Mouse (Mus musculus): Measurements from ENCODE around the gene Apoa4. TPM values are rescaled to one million over a fixed set of nuclear protein-coding genes. Genes with fewer than 3 reads are reported as not detected.

Gene Apoa4
- polyA plus RNA-seq, 1 experiment from 2014 or later: not detected

DNA sequence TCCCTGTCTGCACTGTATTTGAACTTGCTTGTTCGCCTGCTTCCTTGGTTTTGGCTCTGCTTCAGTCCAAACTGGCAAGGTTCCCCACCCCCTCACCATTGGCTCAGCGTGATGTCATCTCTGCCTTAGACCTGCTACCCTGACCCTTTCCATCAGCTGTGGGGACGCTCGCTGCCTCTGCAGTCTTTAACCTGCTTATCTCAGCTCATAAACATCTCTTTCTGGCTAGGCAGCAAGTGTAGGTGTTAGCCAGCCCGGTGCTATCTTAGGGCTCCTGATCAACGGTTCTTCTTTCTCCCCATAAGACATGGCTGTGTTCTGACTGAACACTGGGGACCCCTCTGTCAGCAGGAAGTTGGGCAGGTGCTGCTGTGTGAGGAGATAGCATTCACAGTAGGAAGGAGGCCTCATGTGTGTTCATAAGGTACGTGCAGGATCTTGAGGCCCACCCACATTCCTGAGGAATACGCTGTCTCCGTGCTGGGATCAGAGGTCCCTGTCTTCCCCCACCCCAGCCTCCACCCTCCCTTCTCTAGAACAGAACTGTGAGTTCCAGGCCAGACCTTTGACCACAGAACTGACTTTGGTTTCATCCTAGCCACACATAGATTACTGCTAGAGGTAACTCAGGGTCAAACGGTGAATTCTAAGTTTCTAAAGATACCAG is 33.5 kb upstream of the Apoa4 start:
- 49% methylated on average over 10 of the region's 10 CpGs for WGBS (ENCODE audit: insufficient replicate concordance)
- Histone ChIP-seq H3K4me1 (ENCODE audit: control insufficient read depth, insufficient read depth, low read length) (peaks cover 10% of the 10 kb centered on the region), H3K27ac (ENCODE audit: low read depth, low read length) (no peak overlapping the region), H3K4me3 (ENCODE audit: low read depth, low read length) (no peak overlapping the region), H3K4me2 (no peak overlapping the region), H3K9me3 (replicated peaks; ENCODE audit: control insufficient read depth, low read length) (no peaks in the 10 kb centered on the region), H3K9ac (ENCODE audit: low read depth, low read length) (no peak overlapping the region), H3K27me3 (ENCODE audit: control insufficient read depth, insufficient read depth, low read length) (no peaks in the 10 kb centered on the region), H3K36me3 (ENCODE audit: control insufficient read depth, insufficient read depth, low read length) (peaks cover 12% of the 10 kb centered on the region)
- ATAC-seq (replicated peaks; ENCODE audit: insufficient number of reproducible peaks, low FRiP score, low TSS enrichment): no peak

GRCm38 (mm10) chr9:46207501-46207869 is 33.0 kb upstream of the Apoa4 start:
- Histone ChIP-seq H3K9ac (ENCODE audit: low read depth, low read length) (no peak overlapping the region), H3K4me3 (ENCODE audit: low read depth, low read length) (no peak overlapping the region), H3K36me3 (ENCODE audit: control insufficient read depth, insufficient read depth, low read length) (peaks cover 11% of the 10 kb centered on the region), H3K4me1 (ENCODE audit: control insufficient read depth, insufficient read depth, low read length) (peaks cover 10% of the 10 kb centered on the region), H3K9me3 (replicated peaks; ENCODE audit: control insufficient read depth, low read length) (no peaks in the 10 kb centered on the region), H3K27ac (ENCODE audit: low read depth, low read length) (no peak overlapping the region), H3K27me3 (ENCODE audit: control insufficient read depth, insufficient read depth, low read length) (no peaks in the 10 kb centered on the region), H3K4me2 (no peak overlapping the region)
- 78% methylated on average over 6 of the region's 6 CpGs for WGBS (ENCODE audit: insufficient replicate concordance)
- no peak for ATAC-seq (replicated peaks; ENCODE audit: insufficient number of reproducible peaks, low FRiP score, low TSS enrichment)

DNA sequence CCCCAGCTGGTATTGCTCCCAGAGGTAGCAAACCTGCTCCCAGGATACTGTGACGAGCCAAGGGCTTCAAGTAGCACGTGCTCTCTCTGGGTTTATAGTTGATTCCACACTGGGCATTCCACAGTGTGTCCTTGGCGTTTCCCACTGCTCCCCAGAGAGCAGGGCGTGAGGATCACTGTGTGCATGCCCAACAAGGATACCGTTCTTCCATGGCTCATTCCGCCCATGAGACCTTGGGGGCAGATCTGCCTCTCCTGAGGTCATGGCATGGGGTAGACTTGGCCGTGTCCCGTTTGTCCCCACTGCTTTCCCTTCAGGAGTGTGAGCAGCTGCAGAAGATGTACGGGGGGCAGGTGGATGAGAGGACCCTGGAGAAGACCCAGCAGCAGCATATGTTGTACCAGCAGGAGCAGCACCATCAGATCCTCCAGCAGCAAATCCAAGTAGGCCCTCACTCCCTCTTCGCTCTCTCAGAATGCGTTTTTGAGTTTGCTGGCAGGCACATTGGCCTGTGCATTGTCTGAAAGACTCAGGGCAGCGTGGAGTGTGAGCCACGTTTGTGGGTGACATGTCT is 32.0 kb upstream of the Apoa4 start:
- no peak overlapping the region for H3K4me3 ChIP-seq (ENCODE audit: low read depth, low read length)
- H3K27ac ChIP-seq (ENCODE audit: low read depth, low read length): no peak overlapping the region
- H3K36me3 ChIP-seq (ENCODE audit: control insufficient read depth, insufficient read depth, low read length): peaks cover 11% of the 10 kb centered on the region
- no peak overlapping the region for H3K9ac ChIP-seq (ENCODE audit: low read depth, low read length)
- ATAC-seq (replicated peaks; ENCODE audit: insufficient number of reproducible peaks, low FRiP score, low TSS enrichment): no peak
- H3K4me2 ChIP-seq: no peak overlapping the region
- 85% methylated on average over 13 of the region's 13 CpGs for WGBS (ENCODE audit: insufficient replicate concordance)
- H3K4me1 ChIP-seq (ENCODE audit: control insufficient read depth, insufficient read depth, low read length): peaks cover 5% of the 10 kb centered on the region
- H3K9me3 ChIP-seq (replicated peaks; ENCODE audit: control insufficient read depth, low read length): no peaks in the 10 kb centered on the region
- H3K27me3 ChIP-seq (ENCODE audit: control insufficient read depth, insufficient read depth, low read length): no peaks in the 10 kb centered on the region

GRCm38 (mm10) chr9:46210473-46210872 is 30.0 kb upstream of the Apoa4 start:
- no peak overlapping the region for H3K27ac ChIP-seq (ENCODE audit: low read depth, low read length)
- no peak for ATAC-seq (replicated peaks; ENCODE audit: insufficient number of reproducible peaks, low FRiP score, low TSS enrichment)
- no peaks in the 10 kb centered on the region for H3K27me3 ChIP-seq (ENCODE audit: control insufficient read depth, insufficient read depth, low read length)
- peaks cover 11% of the 10 kb centered on the region for H3K36me3 ChIP-seq (ENCODE audit: control insufficient read depth, insufficient read depth, low read length)
- H3K4me1 ChIP-seq (ENCODE audit: control insufficient read depth, insufficient read depth, low read length): peaks cover 16% of the 10 kb centered on the region
- H3K9me3 ChIP-seq (replicated peaks; ENCODE audit: control insufficient read depth, low read length): no peaks in the 10 kb centered on the region
- no peak overlapping the region for H3K4me2 ChIP-seq
- H3K9ac ChIP-seq (ENCODE audit: low read depth, low read length): no peak overlapping the region
- H3K4me3 ChIP-seq (ENCODE audit: low read depth, low read length): no peak overlapping the region
- 90% methylated on average over 12 of the region's 12 CpGs for WGBS (ENCODE audit: insufficient replicate concordance)

- H3K4me3 ChIP-seq (ENCODE audit: low read depth, low read length): no peak overlapping the region
- no peak overlapping the region for H3K4me2 ChIP-seq
- H3K27me3 ChIP-seq (ENCODE audit: control insufficient read depth, insufficient read depth, low read length): no peaks in the 10 kb centered on the region
- H3K4me1 ChIP-seq (ENCODE audit: control insufficient read depth, insufficient read depth, low read length): peaks cover 17% of the 10 kb centered on the region
- 72% methylated on average over 4 of the region's 4 CpGs for WGBS (ENCODE audit: insufficient replicate concordance)
- no peak overlapping the region for H3K27ac ChIP-seq (ENCODE audit: low read depth, low read length)
- no peaks in the 10 kb centered on the region for H3K9me3 ChIP-seq (replicated peaks; ENCODE audit: control insufficient read depth, low read length)
- ATAC-seq (replicated peaks; ENCODE audit: insufficient number of reproducible peaks, low FRiP score, low TSS enrichment): no peak
- peaks cover 7% of the 10 kb centered on the region; the same call in 1 of the 2 replicates for H3K36me3 ChIP-seq (ENCODE audit: control insufficient read depth, insufficient read depth, low read length)
- no peak overlapping the region for H3K9ac ChIP-seq (ENCODE audit: low read depth, low read length)
Measured at GRCm38 (mm10) chr9:46214276-46214675, 26.2 kb upstream of the Apoa4 start.

DNA sequence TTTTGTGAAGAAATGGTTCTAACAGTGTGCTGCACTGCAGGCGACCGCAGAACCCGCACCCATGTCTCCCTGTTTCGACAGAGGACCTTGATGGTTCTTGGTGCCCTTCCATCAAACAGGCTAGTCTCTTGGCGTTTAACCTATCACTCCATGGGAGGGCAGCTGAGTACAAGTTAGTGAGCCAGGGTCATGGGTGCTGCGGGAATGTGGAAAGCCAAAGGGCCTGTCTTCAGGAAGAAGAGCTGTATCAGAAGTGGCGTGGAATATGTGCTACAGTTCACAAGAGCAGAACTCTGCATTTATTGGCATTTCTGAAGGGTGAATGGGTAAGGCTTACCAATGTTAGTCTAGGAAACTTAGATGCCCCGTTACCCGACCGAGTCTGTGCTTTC is 25.6 kb upstream of the Apoa4 start:
- no peak overlapping the region for H3K27ac ChIP-seq (ENCODE audit: low read depth, low read length)
- H3K4me2 ChIP-seq: no peak overlapping the region
- no peak for ATAC-seq (replicated peaks; ENCODE audit: insufficient number of reproducible peaks, low FRiP score, low TSS enrichment)
- no peak overlapping the region for H3K4me3 ChIP-seq (ENCODE audit: low read depth, low read length)
- WGBS (ENCODE audit: insufficient replicate concordance): 78% methylated on average over 10 of the region's 10 CpGs
- no peaks in the 10 kb centered on the region for H3K9me3 ChIP-seq (replicated peaks; ENCODE audit: control insufficient read depth, low read length)
- H3K9ac ChIP-seq (ENCODE audit: low read depth, low read length): no peak overlapping the region
- H3K4me1 ChIP-seq (ENCODE audit: control insufficient read depth, insufficient read depth, low read length): peaks cover 17% of the 10 kb centered on the region
- no peaks in the 10 kb centered on the region for H3K27me3 ChIP-seq (ENCODE audit: control insufficient read depth, insufficient read depth, low read length)
- H3K36me3 ChIP-seq (ENCODE audit: control insufficient read depth, insufficient read depth, low read length): 0 out of 2 replicates have a peak, but pooled peaks cover 6% of the 10 kb centered on the region

DNA sequence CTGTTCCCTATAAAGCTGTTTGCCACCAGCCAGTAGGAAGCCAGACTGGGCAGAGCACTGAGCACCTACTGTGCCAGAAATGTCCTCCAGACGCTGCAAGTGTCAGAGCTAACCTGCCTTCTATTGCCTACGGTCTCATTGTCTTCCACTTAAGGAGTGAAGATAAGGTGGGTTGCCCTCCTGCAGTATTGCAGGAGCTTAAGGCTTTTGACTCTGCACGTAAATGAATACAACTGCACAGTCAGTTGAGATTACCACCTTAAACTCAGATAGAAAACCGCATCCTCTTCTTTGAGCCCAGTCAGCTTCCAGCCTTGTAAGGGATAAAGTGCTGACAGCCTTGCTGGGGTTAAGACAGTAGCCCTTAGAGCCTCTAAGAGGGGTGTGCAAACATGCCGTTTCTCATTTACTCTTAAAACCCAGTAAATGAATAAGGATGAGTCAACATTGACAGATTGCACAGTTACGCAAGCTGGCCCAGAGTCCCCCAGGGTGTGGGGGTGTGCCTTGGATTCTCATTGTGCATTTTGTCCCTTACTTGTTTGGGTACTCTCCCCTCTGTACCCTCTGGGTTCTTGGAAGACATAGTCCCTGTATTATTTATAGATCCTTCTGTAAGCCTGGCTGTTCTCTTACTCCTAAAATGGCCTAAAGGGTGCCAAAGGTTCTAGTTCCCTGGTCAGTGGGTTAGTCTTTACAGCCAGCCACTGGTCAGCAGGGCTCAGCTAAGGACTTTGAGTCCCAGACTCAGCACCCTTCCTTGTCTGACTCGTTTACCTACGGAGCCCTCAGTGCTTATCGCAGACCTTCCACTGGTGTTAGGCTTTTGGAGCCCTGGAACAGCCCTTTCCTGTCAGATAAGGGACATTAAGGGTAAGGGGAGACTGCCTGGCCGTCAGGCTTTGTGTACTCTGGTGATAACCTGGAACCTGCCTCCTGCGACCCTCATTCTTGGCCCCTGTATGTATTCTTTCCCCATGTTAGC is 24.9 kb upstream of the Apoa4 start:
- peaks cover 17% of the 10 kb centered on the region for H3K4me1 ChIP-seq (ENCODE audit: control insufficient read depth, insufficient read depth, low read length)
- ATAC-seq (replicated peaks; ENCODE audit: insufficient number of reproducible peaks, low FRiP score, low TSS enrichment): no peak
- peaks cover 6% of the 10 kb centered on the region; the same call in 1 of the 2 replicates for H3K36me3 ChIP-seq (ENCODE audit: control insufficient read depth, insufficient read depth, low read length)
- H3K9ac ChIP-seq (ENCODE audit: low read depth, low read length): no peak overlapping the region
- no peaks in the 10 kb centered on the region for H3K9me3 ChIP-seq (replicated peaks; ENCODE audit: control insufficient read depth, low read length)
- no peak overlapping the region for H3K4me3 ChIP-seq (ENCODE audit: low read depth, low read length)
- H3K27ac ChIP-seq (ENCODE audit: low read depth, low read length): peak overlapping the region; percentile 24; the same call in 1 of the 2 replicates
- no peaks in the 10 kb centered on the region for H3K27me3 ChIP-seq (ENCODE audit: control insufficient read depth, insufficient read depth, low read length)
- 19% methylated on average over 11 of the region's 11 CpGs for WGBS (ENCODE audit: insufficient replicate concordance)
- no peak overlapping the region for H3K4me2 ChIP-seq

DNA sequence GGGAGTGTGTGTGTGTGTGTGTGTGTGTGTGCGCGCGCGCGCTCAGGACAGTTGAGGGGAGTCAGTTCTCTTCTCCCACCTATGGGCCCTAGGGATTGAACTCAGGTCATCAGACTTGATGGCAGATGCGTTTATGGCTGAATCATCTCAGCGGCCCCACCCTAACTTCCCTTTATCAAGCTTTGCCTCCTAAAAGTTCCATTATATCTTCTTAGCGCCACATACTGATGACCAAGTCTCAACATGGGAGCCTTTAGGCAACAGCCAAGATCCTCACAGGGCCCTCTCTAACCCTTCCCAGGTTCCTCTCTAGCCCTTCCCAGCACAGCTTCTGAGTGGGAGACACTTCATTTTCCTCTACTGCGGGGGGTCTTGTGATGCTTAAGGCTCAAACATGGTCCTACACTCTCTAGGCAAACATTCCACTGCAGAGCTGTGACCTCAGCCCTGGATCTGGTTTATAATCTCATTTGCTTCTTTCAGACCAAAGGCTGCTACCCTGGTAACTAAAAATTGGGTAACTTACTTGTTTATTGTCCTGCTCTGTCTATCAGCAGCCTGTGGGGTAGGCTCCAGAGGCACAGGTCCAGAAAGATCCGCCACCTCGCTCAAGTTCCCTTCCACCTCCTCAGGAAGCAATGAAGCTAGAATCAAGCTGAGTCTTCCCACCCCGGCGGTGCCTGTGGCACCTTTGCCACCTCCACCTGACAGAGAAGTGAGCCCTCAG is 23.6 kb upstream of the Apoa4 start:
- H3K4me3 ChIP-seq (ENCODE audit: low read depth, low read length): no peak overlapping the region
- H3K4me1 ChIP-seq (ENCODE audit: control insufficient read depth, insufficient read depth, low read length): peaks cover 17% of the 10 kb centered on the region
- H3K9ac ChIP-seq (ENCODE audit: low read depth, low read length): no peak overlapping the region
- H3K27me3 ChIP-seq (ENCODE audit: control insufficient read depth, insufficient read depth, low read length): no peaks in the 10 kb centered on the region
- H3K27ac ChIP-seq (ENCODE audit: low read depth, low read length): no peak overlapping the region
- no peaks in the 10 kb centered on the region for H3K9me3 ChIP-seq (replicated peaks; ENCODE audit: control insufficient read depth, low read length)
- WGBS (ENCODE audit: insufficient replicate concordance): 82% methylated on average over 13 of the region's 13 CpGs
- no peak for ATAC-seq (replicated peaks; ENCODE audit: insufficient number of reproducible peaks, low FRiP score, low TSS enrichment)
- H3K36me3 ChIP-seq (ENCODE audit: control insufficient read depth, insufficient read depth, low read length): peaks cover 11% of the 10 kb centered on the region
- H3K4me2 ChIP-seq: no peak overlapping the region

Measured in heart, embryonic 11.5 days (tissue).